Mouse (Mus musculus) heart, embryonic 14.5 days (tissue): ENCODE data around the gene Ubtd2. TPM values are rescaled to one million over a fixed set of nuclear protein-coding genes. Genes with fewer than 3 reads are reported as not detected.

Experiments
- ATAC-seq: fragments of 200-750 bp; cut with Nextera tagmentation; 2 replicates; pipeline ENCODE4 v1.8.0; 2017; ENCODE audit warnings: low read depth, moderate TSS enrichment; ENCODE audit not compliant: insufficient number of reproducible peaks, insufficient read depth, low FRiP score
- H3K27ac ChIP-seq, 2 experiments: fragments of 200-500 bp in 1 of 2; fragments of 300-500 bp in 1 of 2; sonication (generic) in 1 of 2; replicated peaks in 1 of 2; 2 replicates each; pipeline ENCODE4 v1.5.1; 2012 to 2014; ENCODE audit warnings: low read depth in 2 of 2, low read length in 2 of 2, control low read depth in 1 of 2, mild to moderate bottlenecking in 1 of 2, mixed read lengths in 1 of 2; ENCODE audit not compliant: control insufficient read depth in 1 of 2, insufficient read depth in 1 of 2
- H3K27me3 ChIP-seq: fragments of 300-500 bp; sonication (generic); 2 replicates; pipeline ENCODE4 v1.6.1; 2014; ENCODE audit warnings: mild to moderate bottlenecking, low read length, control low read depth; ENCODE audit not compliant: control insufficient read depth, insufficient read depth
- H3K36me3 ChIP-seq: fragments of 300-500 bp; sonication (generic); 2 replicates; pipeline ENCODE4 v1.6.1; 2014; ENCODE audit warnings: mild to moderate bottlenecking, control low read depth, low read length, mixed read lengths; ENCODE audit not compliant: control insufficient read depth, insufficient read depth
- H3K4me1 ChIP-seq, 2 experiments: fragments of 200-500 bp in 1 of 2; fragments of 300-500 bp in 1 of 2; sonication (generic) in 1 of 2; 2 replicates each; pipeline ENCODE4 v1.6.1; 2012 to 2014; ENCODE audit warnings: low read length in 2 of 2, control low read depth in 1 of 2, mixed read lengths in 1 of 2; ENCODE audit not compliant: control insufficient read depth in 2 of 2, insufficient read depth in 2 of 2
- H3K4me2 ChIP-seq: fragments of 300-500 bp; sonication (generic); 2 replicates; pipeline ENCODE4 v1.6.1; 2014; ENCODE audit warnings: mild to moderate bottlenecking, low read length
- H3K4me3 ChIP-seq, 2 experiments: fragments of 200-500 bp in 1 of 2; fragments of 300-500 bp in 1 of 2; sonication (generic) in 1 of 2; 2 replicates each; pipeline ENCODE4 v1.5.1; 2012 to 2014; ENCODE audit warnings: low read length in 2 of 2, mild to moderate bottlenecking in 2 of 2, control low read depth in 1 of 2, low read depth in 1 of 2, moderate library complexity in 1 of 2; ENCODE audit not compliant: control insufficient read depth in 1 of 2, insufficient read depth in 1 of 2
- H3K9ac ChIP-seq: fragments of 300-500 bp; sonication (generic); 2 replicates; pipeline ENCODE4 v1.6.1; 2014; ENCODE audit warnings: mild to moderate bottlenecking, low read length
- H3K9me3 ChIP-seq: fragments of 300-500 bp; sonication (generic); 2 replicates; pipeline ENCODE4 v1.6.1; 2016; ENCODE audit warnings: low read length, control low read depth; ENCODE audit not compliant: control insufficient read depth
- WGBS: fragments of 180-500 bp; shearing (Covaris S2); extraction: QIAGEN DNeasy Blood & Tissue Kit; methylation state at CpG from one replicate; pipeline ENCODE4 v1.1.7; 2014; 5-methylcytosine and 5-hydroxymethylcytosine counted together
- polyA plus RNA-seq: library from polyadenylated mRNA; unstranded; fragments of >200 nt; fragmentation: Nextera tagmentation; extraction: Ambion mirVana; gene quantifications from 2 replicates; pipeline ENCODE4 v1.2.1, GENCODE M21; 2014

Ubtd2 gene
- polyA plus RNA-seq, 1 experiment from 2014 or later, result 30.2 TPM

DNA sequence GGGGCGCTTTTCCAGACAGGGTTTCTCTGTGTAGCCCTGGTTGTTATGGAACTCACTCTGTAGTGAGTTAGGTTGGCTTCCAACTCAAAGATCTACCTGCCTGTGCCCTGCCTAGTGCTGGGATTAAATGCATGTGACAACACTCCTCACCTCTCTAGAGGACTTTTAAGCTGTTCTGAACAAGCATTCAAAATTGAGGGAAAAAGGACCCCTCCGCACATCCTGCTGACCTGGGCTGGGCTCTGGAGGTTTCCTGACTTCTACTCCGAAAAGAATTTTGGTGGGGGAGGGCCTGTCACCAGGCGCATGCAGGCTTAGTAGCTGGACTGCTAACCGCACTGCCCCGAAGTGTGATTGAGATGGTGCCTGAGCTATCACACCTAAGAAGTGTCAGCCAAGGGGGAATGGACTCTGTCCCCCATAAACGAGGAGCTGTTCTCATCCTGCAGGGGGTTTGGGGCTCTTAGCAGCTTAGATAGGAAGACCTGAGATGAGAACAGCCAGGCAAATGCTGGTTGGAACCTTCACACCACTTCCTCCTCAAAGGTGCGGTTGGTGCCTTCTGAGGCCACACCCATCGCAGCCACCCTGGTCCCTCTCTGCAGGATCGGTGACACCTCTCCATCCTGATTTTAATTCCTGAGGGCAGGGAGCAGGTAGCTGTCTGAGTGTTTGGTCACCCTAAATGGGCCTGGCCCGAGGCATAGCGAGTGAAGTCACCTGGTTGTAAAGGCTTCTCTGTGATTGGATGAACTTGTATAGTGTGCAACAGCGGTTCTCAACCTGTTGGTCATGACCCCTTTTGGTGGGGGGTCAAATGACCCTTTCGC, 98.4 kb downstream of the Ubtd2 start:
- Histone ChIP-seq H3K9me3 (no peaks in the 10 kb centered on the region), H3K4me2 (0 out of 2 replicates have a peak overlapping the region, but pooled peaks have one; percentile 8), H3K4me3 (no peak overlapping the region), H3K27ac (peak overlapping the region in 1 of 2 experiments; percentile 62; a peak in 2 of 4 replicates), H3K27me3 (no peaks in the 10 kb centered on the region), H3K9ac (no peak overlapping the region), H3K36me3 (no peaks in the 10 kb centered on the region), H3K4me1 (peaks cover 30 to 32% of the 10 kb centered on the region in 2 experiments)
- WGBS, result 37% methylated on average over 14 of the region's 14 CpGs
- ATAC-seq, result no peak

DNA sequence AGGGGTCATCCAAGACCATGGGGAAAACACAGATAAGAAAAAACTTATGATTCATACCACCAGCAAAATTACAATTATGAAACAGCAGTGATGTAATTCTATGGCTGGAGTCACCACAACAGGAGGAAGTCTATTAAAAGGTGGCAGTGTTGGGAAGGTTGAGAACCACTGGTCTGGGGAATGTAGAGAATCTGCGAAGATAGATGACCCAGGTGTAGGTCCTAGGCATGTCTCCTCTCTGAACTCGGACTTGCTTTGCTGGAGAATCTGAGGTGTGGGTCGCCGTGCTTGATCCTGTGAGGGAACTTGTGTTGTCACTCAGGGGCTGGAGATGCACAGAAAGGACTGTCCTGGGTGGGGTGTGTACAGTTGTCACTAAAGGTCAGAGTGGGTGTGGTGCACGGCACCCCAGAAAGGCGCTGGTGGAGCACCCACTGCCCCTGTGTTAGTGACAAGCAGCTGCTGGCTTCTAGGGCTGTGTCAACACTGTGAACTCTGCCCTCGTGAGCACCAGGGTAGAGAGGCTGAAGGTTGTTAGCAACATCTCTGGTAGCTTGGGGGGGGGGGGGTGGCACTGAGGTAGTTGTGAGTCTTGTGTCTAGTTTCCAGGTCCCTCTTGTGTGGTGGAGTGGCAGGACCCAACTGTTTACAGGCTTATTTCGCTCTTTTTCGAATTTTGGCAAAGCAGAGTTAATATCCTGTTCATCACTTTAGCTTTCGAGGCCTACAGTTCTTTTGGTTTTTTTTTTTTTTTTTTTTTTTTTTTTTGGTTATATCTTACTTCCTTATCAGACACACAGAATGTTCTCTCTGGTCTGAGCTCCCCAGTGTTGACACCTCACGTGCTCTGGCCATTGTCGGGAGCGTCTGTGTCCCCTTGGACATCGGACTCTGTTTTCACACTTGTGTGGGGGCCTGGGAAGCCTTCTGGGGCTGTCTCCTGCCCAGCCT, 99.2 kb downstream of the Ubtd2 start:
- no peaks in the 10 kb centered on the region for H3K36me3 ChIP-seq
- no peak overlapping the region for H3K27ac ChIP-seq
- no peak overlapping the region for H3K4me3 ChIP-seq
- WGBS, result 55% methylated on average over 14 of the region's 14 CpGs
- H3K9me3 ChIP-seq, result no peaks in the 10 kb centered on the region
- no peaks in the 10 kb centered on the region for H3K27me3 ChIP-seq
- no peak overlapping the region for H3K9ac ChIP-seq
- no peak for ATAC-seq
- H3K4me1 ChIP-seq, result peaks cover 30 to 32% of the 10 kb centered on the region in 2 experiments
- no peak overlapping the region for H3K4me2 ChIP-seq

DNA sequence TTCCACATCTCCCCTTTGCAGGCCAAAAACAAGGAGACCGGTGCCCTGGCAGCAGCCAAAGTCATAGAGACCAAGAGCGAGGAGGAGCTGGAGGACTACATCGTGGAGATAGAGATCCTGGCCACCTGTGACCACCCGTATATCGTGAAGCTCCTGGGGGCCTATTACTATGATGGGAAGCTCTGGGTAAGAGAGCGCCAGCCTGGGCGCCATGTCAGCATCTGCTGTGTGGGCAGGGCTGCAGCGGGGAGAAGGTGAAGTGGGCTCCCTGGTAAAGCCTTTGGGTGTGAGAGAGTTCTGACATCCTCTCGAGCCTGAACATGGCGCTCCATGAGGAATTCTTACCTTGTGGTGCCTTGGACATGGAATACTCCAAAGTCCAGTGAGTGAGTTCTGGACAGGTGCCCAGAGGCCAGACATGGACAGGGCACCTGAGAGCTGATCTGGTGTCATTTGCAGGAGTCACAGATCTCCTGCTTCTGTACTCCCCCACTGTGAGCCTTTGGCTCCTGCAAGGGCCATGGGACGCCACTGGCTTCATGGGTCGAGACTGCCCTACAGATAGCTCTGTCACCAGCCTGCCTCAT, 100.0 kb downstream of the Ubtd2 start:
- no peak for ATAC-seq

DNA sequence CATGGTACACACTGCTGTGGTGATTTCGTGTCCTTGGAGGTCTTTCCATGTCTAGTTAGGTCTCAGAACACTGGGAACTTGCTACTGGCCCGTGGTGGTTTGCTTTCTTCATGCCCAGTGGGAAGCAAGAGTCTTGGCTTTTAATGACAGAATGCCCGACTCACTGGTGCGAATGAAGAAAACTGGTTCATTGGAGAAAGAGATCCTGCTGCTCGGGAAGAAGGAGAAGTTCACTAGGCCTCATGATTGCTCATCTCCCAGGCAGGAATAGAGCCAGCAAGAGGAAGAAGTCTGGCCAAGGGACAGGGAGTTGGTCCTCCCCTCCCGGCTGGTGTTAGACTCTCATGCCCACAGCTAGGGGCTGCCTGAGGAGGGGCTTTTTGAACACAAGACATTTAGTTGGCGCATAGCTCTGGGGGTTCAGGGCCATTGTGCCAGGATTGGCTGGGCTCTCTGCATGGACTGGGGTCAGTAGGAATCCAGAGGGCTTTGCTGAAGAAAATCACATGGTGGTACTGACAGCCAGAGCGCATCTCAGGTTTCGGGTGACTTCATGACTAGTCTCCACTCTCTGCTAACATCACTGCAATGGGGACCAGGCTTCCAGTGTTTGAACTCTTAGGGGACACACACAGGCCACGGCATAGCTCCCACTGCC, 101.3 kb downstream of the Ubtd2 start:
- ATAC-seq, result no peak
- Histone ChIP-seq H3K4me1 (peaks cover 30 to 32% of the 10 kb centered on the region in 2 experiments), H3K9me3 (no peaks in the 10 kb centered on the region), H3K4me2 (no peak overlapping the region), H3K36me3 (no peaks in the 10 kb centered on the region), H3K4me3 (no peak overlapping the region), H3K9ac (no peak overlapping the region), H3K27me3 (no peaks in the 10 kb centered on the region), H3K27ac (no peak overlapping the region)
- WGBS, result 85% methylated on average over 10 of the region's 10 CpGs

More for the DNA sequence above, 100.0 kb downstream of the Ubtd2 start:
- H3K36me3 ChIP-seq, result no peaks in the 10 kb centered on the region
- no peak overlapping the region for H3K4me2 ChIP-seq
- H3K9me3 ChIP-seq, result no peaks in the 10 kb centered on the region
- no peak overlapping the region for H3K27ac ChIP-seq
- no peaks in the 10 kb centered on the region for H3K27me3 ChIP-seq
- no peak overlapping the region for H3K9ac ChIP-seq
- H3K4me1 ChIP-seq, result peaks cover 30 to 32% of the 10 kb centered on the region in 2 experiments
- H3K4me3 ChIP-seq, result no peak overlapping the region
- 81% methylated on average over 12 of the region's 12 CpGs for WGBS

DNA sequence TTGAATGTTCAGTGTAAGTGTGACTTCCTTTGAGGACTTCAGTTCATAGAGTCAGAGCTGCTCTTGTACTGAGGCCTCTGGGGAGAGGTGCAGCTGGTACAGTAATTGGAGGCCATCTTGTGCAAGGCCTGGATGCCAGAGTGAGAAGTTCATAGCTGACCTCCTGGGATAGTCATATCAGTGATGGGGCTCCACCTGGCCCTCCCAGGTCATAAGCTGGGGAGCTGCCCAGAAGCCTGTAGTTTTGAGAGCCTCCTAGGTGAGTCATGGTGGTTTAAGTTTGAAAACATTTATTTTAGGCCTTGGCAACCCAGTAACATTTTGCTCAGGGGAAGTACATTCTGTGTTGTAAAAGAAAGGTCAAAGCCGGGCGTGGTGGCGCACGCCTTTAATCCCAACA, 102.9 kb downstream of the Ubtd2 start:
- no peak overlapping the region for H3K4me2 ChIP-seq
- no peak for ATAC-seq
- no peak overlapping the region for H3K9ac ChIP-seq
- H3K4me1 ChIP-seq, result peaks cover 23 to 29% of the 10 kb centered on the region in 2 experiments
- H3K4me3 ChIP-seq, result no peak overlapping the region
- no peaks in the 10 kb centered on the region for H3K9me3 ChIP-seq
- H3K36me3 ChIP-seq, result no peaks in the 10 kb centered on the region
- WGBS, result 96% methylated on average over 4 of the region's 4 CpGs
- H3K27ac ChIP-seq, result no peak overlapping the region
- no peaks in the 10 kb centered on the region for H3K27me3 ChIP-seq

DNA sequence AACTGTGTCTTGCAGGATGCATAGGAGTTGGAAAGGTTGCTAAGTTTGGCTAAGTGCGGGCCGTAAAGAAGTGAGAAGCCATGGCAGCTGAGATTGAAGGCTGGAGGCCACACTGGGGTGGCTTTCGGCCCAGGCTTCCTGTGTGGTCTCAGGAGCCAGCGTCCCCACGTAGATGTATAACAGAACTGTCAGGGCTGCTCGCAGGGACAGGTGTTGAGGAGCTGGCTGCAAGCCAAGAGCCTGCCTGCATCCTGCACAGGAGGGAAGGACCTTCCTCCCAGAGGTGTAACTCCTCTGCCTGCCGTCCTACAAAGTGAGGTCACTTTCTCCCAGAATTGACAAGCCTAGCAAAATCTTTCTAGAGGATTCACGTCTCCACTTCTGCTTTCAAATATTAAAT, 103.5 kb downstream of the Ubtd2 start:
- ATAC-seq, result no peak
- H3K4me1 ChIP-seq, result peaks cover 17 to 23% of the 10 kb centered on the region in 2 experiments
- no peaks in the 10 kb centered on the region for H3K36me3 ChIP-seq
- H3K4me3 ChIP-seq, result no peak overlapping the region
- WGBS, result 46% methylated on average over 8 of the region's 8 CpGs
- no peak overlapping the region for H3K27ac ChIP-seq
- H3K9me3 ChIP-seq, result no peaks in the 10 kb centered on the region
- no peak overlapping the region for H3K9ac ChIP-seq
- H3K4me2 ChIP-seq, result no peak overlapping the region
- no peaks in the 10 kb centered on the region for H3K27me3 ChIP-seq
